Mouse (Mus musculus): ENCODE measurements around the gene Upf3b. TPM values are rescaled to one million over a fixed set of nuclear protein-coding genes. Genes with fewer than 3 reads are reported as not detected.
"Not testable (repeated sequence)": the region's sequence is repeated elsewhere in the genome, so short reads cannot be mapped to it uniquely, and the experiment has no call there.

The Upf3b gene
- total RNA-seq, 2 experiments from 2014 or later, result 15.0 to 15.6 TPM

- intact Hi-C loops (cut with DNase I), result no loop called here
- peak; percentile 15 to 36 for DNase-seq (ENCODE audit: low spot score in 2 of 2)
Observed at GRCm38 (mm10) chrX:37084318-37084926, 25.7 kb downstream of the Upf3b start.

- DNase-seq (ENCODE audit: low spot score in 2 of 2), result no peak
- intact Hi-C loops (cut with DNase I), result no loop called here
Observed at GRCm38 (mm10) chrX:37081194-37081593, 28.9 kb downstream of the Upf3b start.

GRCm38 (mm10) chrX:37080345-37080744, 29.8 kb downstream of the Upf3b start:
- DNase-seq (ENCODE audit: low spot score in 2 of 2), result not testable (repeated sequence)

GRCm38 (mm10) chrX:37076651-37077050, 33.5 kb downstream of the Upf3b start:
- no peak for DNase-seq (ENCODE audit: low spot score in 2 of 2)
- intact Hi-C loops (cut with DNase I), result loop anchor here (10.0 kb wide), 1 partner anchor 572 kb away; no protein-coding TSS in a partner anchor

More at GRCm38 (mm10) chrX:37080345-37080744, 29.8 kb downstream of the Upf3b start:
- intact Hi-C loops (cut with DNase I), result not testable (repeated sequence)

GRCm38 (mm10) chrX:37074262-37074892, 35.7 kb downstream of the Upf3b start:
- peak; percentile 57 to 69 for DNase-seq (ENCODE audit: low spot score in 2 of 2)
- intact Hi-C loops (cut with DNase I), result loop anchor here (10.0 kb wide), 1 partner anchor 570 kb away; no protein-coding TSS in a partner anchor

- intact Hi-C loops (cut with DNase I), result no loop called here
- DNase-seq (ENCODE audit: low spot score in 2 of 2), result no peak
Observed at GRCm38 (mm10) chrX:37068766-37069165, 41.4 kb downstream of the Upf3b start.

GRCm38 (mm10) chrX:37067299-37067698, 42.8 kb downstream of the Upf3b start:
- intact Hi-C loops (cut with DNase I), result no loop called here
- DNase-seq (ENCODE audit: low spot score in 2 of 2), result no peak

- no peak for DNase-seq (ENCODE audit: low spot score in 2 of 2)
- intact Hi-C loops (cut with DNase I), result no loop called here
Observed at GRCm38 (mm10) chrX:37063902-37064301, 46.2 kb downstream of the Upf3b start.

- DNase-seq (ENCODE audit: low spot score in 2 of 2), result no peak
- intact Hi-C loops (cut with DNase I), result no loop called here
Observed at GRCm38 (mm10) chrX:37048890-37049823, 61.0 kb downstream of the Upf3b start.

- no peak for DNase-seq (ENCODE audit: low spot score in 2 of 2)
- intact Hi-C loops (cut with DNase I), result no loop called here
Observed at GRCm38 (mm10) chrX:37048066-37048889, 61.8 kb downstream of the Upf3b start, which contains the start of gene Sowahd. Sowahd (plus strand) TSS chrX:37048845.

- intact Hi-C loops (cut with DNase I), result no loop called here
- peak; percentile 55 to 71 for DNase-seq (ENCODE audit: low spot score in 2 of 2)
Observed at GRCm38 (mm10) chrX:37042726-37043125, 67.4 kb downstream of the Upf3b start.

Other genes starting within 250 kb of the Upf3b start
- 10 to 100 TPM; 59.6 to 61.9 TPM for gene Ube2a, start 236.4 kb downstream of the Upf3b start, total RNA-seq (2021)
- gene C330007P06Rik, start 236.2 kb downstream of the Upf3b start, total RNA-seq (2021), result 10 to 100 TPM; 32.6 to 34.4 TPM
- 10 to 100 TPM; 32.3 to 32.9 TPM for gene Nkrf, start 207.4 kb downstream of the Upf3b start, total RNA-seq (2021)
- 10 to 100 TPM; 72.5 to 75.0 TPM for gene Sept6, start 118.5 kb downstream of the Upf3b start, total RNA-seq (2021)
- not detected for gene Sowahd, start 61.5 kb downstream of the Upf3b start, total RNA-seq (2021)
- 100 to 1,000 TPM; 292 to 301 TPM for gene Rpl39, start 24.9 kb downstream of the Upf3b start, total RNA-seq (2021)
- gene Nkap, start 16.5 kb upstream of the Upf3b start, total RNA-seq (2021), result 10 to 100 TPM; 15.2 to 15.9 TPM
- not detected for gene Akap14, start 58.5 kb upstream of the Upf3b start, total RNA-seq (2021)
- 100 to 1,000 TPM; 252 to 260 TPM for gene Ndufa1, start 80.8 kb upstream of the Upf3b start, total RNA-seq (2021)
- 1 to 10 TPM; 5.5 to 7.3 TPM for gene Rnf113a1, start 80.9 kb upstream of the Upf3b start, total RNA-seq (2021)
- not detected for gene Gm9, start 100.7 kb upstream of the Upf3b start, total RNA-seq (2021)
- gene Rhox1, start 111.9 kb upstream of the Upf3b start, total RNA-seq (2021), result not detected
- not detected for gene Rhox2a, start 134.7 kb upstream of the Upf3b start, total RNA-seq (2021)
- not detected for gene Rhox3a, start 139.6 kb upstream of the Upf3b start, total RNA-seq (2021)
- not detected for gene Rhox4a, start 155.0 kb upstream of the Upf3b start, total RNA-seq (2021)

Measured in left cerebral cortex, postnatal 14 days (tissue).